Mouse (Mus musculus) cortical plate, adult 2 months (tissue): ENCODE measurements around the gene Taco1. TPM values are rescaled to one million over a fixed set of nuclear protein-coding genes. Genes with fewer than 3 reads are reported as not detected.
"Not testable (repeated sequence)": the region's sequence is repeated elsewhere in the genome, so short reads cannot be mapped to it uniquely, and the experiment has no call there.

Experiments used
- H3K27ac ChIP-seq: fragments of 200-500 bp; 2 replicates; pipeline ENCODE4 v1.5.1; 2012; ENCODE audit warnings: low read length, control low read depth, inconsistent platforms; ENCODE audit not compliant: insufficient read depth
- H3K4me1 ChIP-seq: fragments of 200-500 bp; 2 replicates; pipeline ENCODE4 v1.6.1; 2011; ENCODE audit warnings: low read length; ENCODE audit not compliant: control insufficient read depth, insufficient read depth
- H3K4me3 ChIP-seq: fragments of 200-500 bp; 2 replicates; pipeline ENCODE4 v1.5.1; 2011; ENCODE audit warnings: mild to moderate bottlenecking, low read length, control low read depth; ENCODE audit not compliant: insufficient read depth
- CTCF ChIP-seq: fragments of 200-500 bp; IDR thresholded peaks from 2 replicates; pipeline ENCODE4 v1.5.1; 2011; ENCODE audit warnings: mild to moderate bottlenecking, control low read depth, low read length; ENCODE audit not compliant: insufficient read depth; ENCODE audit errors: extremely low read depth
- POLR2A ChIP-seq: fragments of 200-500 bp; IDR thresholded peaks from 2 replicates; pipeline ENCODE4 v1.6.1; 2011; ENCODE audit warnings: mild to moderate bottlenecking, low read length, control low read depth; ENCODE audit not compliant: insufficient read depth; ENCODE audit errors: extremely low read depth
- polyA plus RNA-seq: library from polyadenylated mRNA; depleted of rRNA; stranded (reverse); fragments of >200 nt; gene quantifications from 2 replicates; pipeline ENCODE4 v1.2.3, GENCODE M21; 2012

The Taco1 gene
- polyA plus RNA-seq, 1 experiment = 11.9 TPM

DNA sequence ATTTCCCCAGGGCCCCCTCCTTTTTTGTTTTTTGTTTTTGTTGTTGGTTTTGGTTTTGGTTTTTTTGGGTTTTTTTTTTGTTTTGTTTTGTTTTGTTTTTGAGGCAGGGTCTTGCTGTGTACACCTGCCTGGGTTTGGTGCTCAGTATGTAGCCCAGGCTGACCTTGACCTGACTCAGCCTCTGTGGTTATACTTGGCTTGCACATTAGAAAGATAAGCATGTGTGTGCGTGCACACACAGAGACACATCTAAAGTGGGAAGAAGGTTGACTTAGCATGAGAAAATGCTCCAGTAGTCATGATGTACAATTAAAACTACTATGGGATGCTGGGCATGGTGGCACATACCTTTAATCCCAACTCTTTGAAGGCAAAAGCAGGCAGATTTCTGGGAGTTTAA, 5.3 kb upstream of the Taco1 start:
- TF ChIP-seq CTCF = no peak
- no peak for TF ChIP-seq POLR2A
- H3K4me3 ChIP-seq = no peak overlapping the region
- no peak overlapping the region for H3K27ac ChIP-seq
- no peaks in the 10 kb centered on the region for H3K4me1 ChIP-seq

DNA sequence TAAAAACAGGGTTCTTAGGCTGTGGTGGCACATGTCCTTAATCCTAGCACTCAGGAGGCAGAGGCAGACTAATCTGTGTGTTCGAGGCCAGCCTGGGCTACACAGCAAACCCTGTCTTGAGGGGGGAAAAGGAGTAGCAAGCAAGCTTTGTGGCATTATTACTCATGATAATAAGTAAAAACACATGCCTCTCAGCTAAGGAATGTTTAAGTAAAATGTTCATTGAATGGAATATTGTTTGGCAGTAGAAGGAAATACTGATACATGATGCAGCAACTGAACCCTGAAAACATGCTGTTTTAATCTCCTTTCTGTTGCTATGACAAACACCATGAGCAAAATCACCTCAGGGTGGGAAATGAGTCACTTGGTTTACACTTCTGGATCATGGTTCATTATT, 4.5 kb upstream of the Taco1 start:
- H3K4me1 ChIP-seq = no peaks in the 10 kb centered on the region
- no peak for TF ChIP-seq POLR2A
- no peak for TF ChIP-seq CTCF
- no peak overlapping the region for H3K27ac ChIP-seq
- H3K4me3 ChIP-seq = no peak overlapping the region

DNA sequence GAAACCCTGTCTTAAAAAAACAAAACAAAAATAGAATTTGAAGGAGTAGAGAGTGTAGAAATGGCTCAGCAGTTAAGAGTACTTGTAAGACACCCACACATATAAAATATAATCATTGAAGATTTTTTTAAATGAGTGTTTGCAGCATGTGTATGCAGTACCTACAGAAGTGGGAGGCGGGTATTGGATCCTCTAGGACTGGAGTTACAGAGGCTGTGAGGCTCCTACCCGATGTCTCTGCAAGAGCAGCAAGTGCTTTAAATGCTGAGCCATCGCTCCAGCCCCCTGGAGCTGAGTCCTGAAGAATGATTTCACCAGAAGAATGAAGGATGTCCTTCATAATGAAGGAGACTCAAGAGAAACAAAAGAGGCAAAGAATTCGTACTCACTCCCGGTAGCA, 2.1 kb upstream of the Taco1 start:
- Histone ChIP-seq H3K27ac (no peak overlapping the region), H3K4me3 (no peak overlapping the region), H3K4me1 (peaks cover 3% of the 10 kb centered on the region; the same call in 1 of the 2 replicates)
- no peak for TF ChIP-seq POLR2A
- TF ChIP-seq CTCF = no peak

GRCm38 (mm10) chr11:106065073-106065922, 563 bp upstream of the Taco1 start:
- Histone ChIP-seq H3K27ac (no peak overlapping the region), H3K4me3 (peak overlapping the region; percentile 76), H3K4me1 (peaks cover 3% of the 10 kb centered on the region; the same call in 1 of the 2 replicates)
- TF ChIP-seq CTCF (no peak), POLR2A (no peak)

DNA sequence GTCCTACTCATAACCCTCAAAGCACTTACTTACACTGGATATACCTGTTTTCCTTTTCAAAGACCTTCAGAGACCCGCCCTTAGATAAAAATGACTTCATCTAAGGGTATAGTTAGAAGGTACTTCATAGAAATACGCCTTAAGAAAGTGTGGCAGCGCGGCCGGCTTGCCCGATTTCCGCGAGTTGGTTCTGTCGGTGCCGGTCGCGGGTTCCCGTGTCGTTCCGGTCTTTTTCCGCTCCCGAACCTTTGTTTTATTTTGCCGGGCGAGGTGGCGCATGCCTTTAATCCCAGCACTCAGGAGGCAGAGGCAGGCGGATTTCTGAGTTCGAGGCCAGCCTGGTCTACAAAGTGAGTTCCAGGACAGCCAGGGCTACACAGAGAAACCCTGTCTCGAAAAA, 755 bp downstream of the Taco1 start:
- Histone ChIP-seq H3K4me3 (peak overlapping the region; percentile 76), H3K27ac (peak overlapping the region; percentile 63; the same call in 1 of the 2 replicates)
- not testable (repeated sequence) for H3K4me1 ChIP-seq

GRCm38 (mm10) chr11:106073774-106074173, 7.9 kb downstream of the Taco1 start:
- Histone ChIP-seq H3K4me1 (no peaks in the 10 kb centered on the region), H3K4me3 (no peak overlapping the region), H3K27ac (no peak overlapping the region)
- no peak for TF ChIP-seq CTCF
- no peak for TF ChIP-seq POLR2A

GRCm38 (mm10) chr11:106076321-106076720, 10.5 kb downstream of the Taco1 start:
- Histone ChIP-seq H3K27ac (no peak overlapping the region), H3K4me1 (no peaks in the 10 kb centered on the region), H3K4me3 (no peak overlapping the region)
- TF ChIP-seq CTCF (peak; percentile 77), POLR2A (no peak)

DNA sequence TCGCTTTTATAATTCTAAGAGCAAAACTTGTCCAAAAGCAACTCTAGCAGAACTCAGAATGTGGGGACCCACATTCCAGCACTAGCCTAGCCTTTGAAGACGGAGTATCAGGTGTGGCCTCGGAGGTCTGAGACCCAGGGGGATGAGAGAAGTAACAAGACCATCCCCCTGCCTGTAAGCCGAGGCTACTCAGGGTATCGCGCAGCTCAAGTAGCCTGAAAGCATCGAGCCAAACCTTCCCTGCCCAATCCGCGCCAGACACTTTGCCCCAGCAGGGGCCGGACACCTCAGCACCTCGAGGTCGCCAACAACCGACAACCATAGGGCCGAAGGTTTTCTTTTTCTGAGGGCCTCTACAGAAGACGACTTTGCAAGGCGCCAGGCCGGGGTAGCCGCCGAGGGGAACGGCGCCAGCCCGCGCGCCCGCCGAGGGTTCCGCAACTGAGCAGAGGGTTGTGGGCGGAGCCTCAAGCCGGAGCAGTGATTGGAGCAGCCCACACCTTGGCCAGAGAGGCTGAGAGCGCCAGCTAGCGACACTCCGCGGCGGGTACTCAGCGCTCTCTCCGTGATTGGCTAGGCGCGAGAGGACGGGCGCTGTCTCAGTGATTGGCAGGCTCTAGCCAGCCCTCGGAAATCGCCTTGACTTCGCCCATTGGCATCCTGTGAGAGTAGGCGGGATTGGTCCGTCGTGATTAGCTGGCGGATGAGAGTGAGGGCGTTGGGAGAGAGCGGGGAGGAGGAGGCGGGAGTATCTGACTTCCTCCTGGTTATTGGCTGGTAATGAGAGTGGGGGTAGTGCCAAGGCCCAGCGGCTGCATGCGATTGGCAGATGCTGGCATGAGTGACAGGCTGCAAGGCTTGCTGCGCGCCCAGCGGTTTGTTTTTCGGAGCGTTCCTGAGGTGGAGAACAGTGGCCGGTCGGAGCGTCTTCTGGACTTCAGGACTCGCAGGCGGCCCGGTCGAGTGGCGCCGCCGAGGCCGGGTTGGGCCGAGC, 18.1 kb downstream of the Taco1 start, which contains the start of gene Map3k3:
Map3k3 (plus strand) TSS at position 906 of the 994 bp plus-strand sequence.
- peak within 1 kb of the TSS; percentile 91 for H3K4me3 ChIP-seq
- TF ChIP-seq POLR2A = peak; percentile 91
- TF ChIP-seq CTCF = peak; percentile 29; the same call in 1 of the 2 replicates
- peak within 1 kb of the TSS; percentile 99 for H3K27ac ChIP-seq
- H3K4me1 ChIP-seq = peaks cover 2% of the 10 kb centered on the region; the same call in 1 of the 2 replicates

DNA sequence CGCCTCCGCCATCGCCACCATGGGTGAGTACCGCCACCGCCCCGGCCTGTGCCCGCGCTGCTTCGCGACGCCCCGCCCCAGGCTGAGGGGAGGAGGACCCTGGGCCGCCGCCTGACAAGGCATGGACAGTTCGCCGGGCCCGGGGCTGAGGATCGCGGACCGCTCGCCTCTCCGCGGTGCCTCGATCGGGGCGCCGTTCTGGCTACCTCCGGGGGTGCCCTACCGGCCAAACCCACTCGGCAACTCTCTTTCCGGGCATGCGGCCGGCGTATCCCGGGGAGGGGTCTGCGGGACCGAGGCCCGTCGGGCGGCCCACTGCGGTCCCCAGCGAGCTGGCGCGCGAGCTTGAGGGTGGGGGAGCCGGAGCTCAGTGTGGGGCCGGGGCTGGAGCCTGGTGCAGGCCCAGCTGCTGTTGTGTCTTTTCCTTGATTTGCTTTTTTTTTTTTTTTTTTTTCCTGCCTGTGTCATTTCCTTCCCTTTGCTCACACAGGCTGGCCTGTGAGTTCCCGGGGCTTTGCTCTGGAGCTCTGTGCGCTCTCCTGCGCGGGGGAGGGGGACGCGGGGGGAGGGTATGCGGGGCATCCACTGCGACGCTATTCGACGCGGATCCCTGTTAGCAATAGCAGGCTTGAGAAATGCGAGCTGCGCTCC, 19.2 kb downstream of the Taco1 start:
- Histone ChIP-seq H3K4me1 (peaks cover 2% of the 10 kb centered on the region; the same call in 1 of the 2 replicates), H3K4me3 (peak overlapping the region; percentile 91), H3K27ac (peak overlapping the region; percentile 99)
- TF ChIP-seq POLR2A (no peak), CTCF (no peak)
